Mouse (Mus musculus): ENCODE measurements at regions not wholly inside any gene's neighbourhood (a gene's known extent, or its start where the extent isn't known, plus 50 kb on each side); places are given as distances from the start of the nearest gene placed in this dataset.

GRCm38 (mm10) chr3:53917960-53918359, 54.3 kb upstream of the Ufm1 start:
- H3K27ac ChIP-seq (ENCODE audit: insufficient read depth, low read depth) = no peak overlapping the region
- no peak for DNase-seq (ENCODE audit: extremely low read depth)
- H3K9me3 ChIP-seq (replicated peaks; ENCODE audit: low read length) = no peaks in the 10 kb centered on the region
- no peaks in the 10 kb centered on the region for H3K36me3 ChIP-seq (replicated peaks in 1 of 2; ENCODE audit: control insufficient read depth in 1 of 2, insufficient read depth in 1 of 2, low read length in 1 of 2)
- no peaks in the 10 kb centered on the region for H3K79me2 ChIP-seq (replicated peaks; ENCODE audit: control insufficient read depth, extremely low read depth, insufficient read depth, poor library complexity, severe bottlenecking)
- H3K9ac ChIP-seq (ENCODE audit: insufficient read depth, low read depth) = no peak overlapping the region
- H3K27me3 ChIP-seq (replicated peaks) = no peaks in the 10 kb centered on the region
- peaks cover 6 to 32% of the 10 kb centered on the region in 2 experiments for H3K4me1 ChIP-seq (ENCODE audit: control insufficient read depth in 1 of 2, insufficient read depth in 2 of 2)
- TF ChIP-seq MAFK (IDR thresholded peaks at IDR 0.05; ENCODE audit: insufficient replicate concordance, low read length) = no peak
- no peak for TF ChIP-seq NELFE (IDR thresholded peaks at IDR 0.05; ENCODE audit: low read depth, low read length)
- no peak for TF ChIP-seq UBTF (IDR thresholded peaks at IDR 0.05; ENCODE audit: low read depth, low read length)
- no peak for TF ChIP-seq USF1 (IDR thresholded peaks at IDR 0.05; ENCODE audit: low read depth, low read length)
- TF ChIP-seq ETS1 (conservative IDR thresholded peaks at IDR 0.05; ENCODE audit: low read depth, low read length) = no peak
- no peak for TF ChIP-seq EP300 (IDR thresholded peaks at IDR 0.05; ENCODE audit: low read length)
- no peak for TF ChIP-seq JUN (IDR thresholded peaks at IDR 0.05; ENCODE audit: insufficient read depth, low read depth, low read length)
- TF ChIP-seq TBP (conservative IDR thresholded peaks at IDR 0.05; ENCODE audit: low read depth, low read length) = no peak
- dilution Hi-C loops (cut with MboI; ENCODE audit: extremely low pct_ligation_motif_present, extremely low pct_unique_long_range_greater_than_20kb, low sequenced_read_pairs) (no loop called here), in situ Hi-C loops (cut with MboI; ENCODE audit: low pct_ligation_motif_present, low pct_unique_long_range_greater_than_20kb, low sequenced_read_pairs) (no loop called here)
- no peak overlapping the region for H3K4me2 ChIP-seq (ENCODE audit: insufficient read depth, low read depth, poor library complexity, severe bottlenecking)
- no peak overlapping the region for H3K4me3 ChIP-seq (replicated peaks in 1 of 3; ENCODE audit: low read depth in 2 of 3, low read length in 2 of 3, poor library complexity in 1 of 3)

GRCm38 (mm10) chr3:53913984-53914669, 50.5 kb upstream of the Ufm1 start:
- no peak overlapping the region for H3K9ac ChIP-seq (ENCODE audit: insufficient read depth, low read depth)
- no peaks in the 10 kb centered on the region for H3K36me3 ChIP-seq (replicated peaks in 1 of 2; ENCODE audit: control insufficient read depth in 1 of 2, insufficient read depth in 1 of 2, low read length in 1 of 2)
- no peaks in the 10 kb centered on the region for H3K27me3 ChIP-seq (replicated peaks)
- peak overlapping the region; percentile 40 for H3K4me2 ChIP-seq (ENCODE audit: insufficient read depth, low read depth, poor library complexity, severe bottlenecking)
- H3K4me1 ChIP-seq (ENCODE audit: control insufficient read depth in 1 of 2, insufficient read depth in 2 of 2) = peaks cover 9 to 44% of the 10 kb centered on the region in 2 experiments
- H3K4me3 ChIP-seq (replicated peaks in 1 of 3; ENCODE audit: low read depth in 2 of 3, low read length in 2 of 3, poor library complexity in 1 of 3) = no peak overlapping the region
- peak; percentile 82 for DNase-seq (ENCODE audit: extremely low read depth)
- no peaks in the 10 kb centered on the region for H3K79me2 ChIP-seq (replicated peaks; ENCODE audit: control insufficient read depth, extremely low read depth, insufficient read depth, poor library complexity, severe bottlenecking)
- in situ Hi-C loops (cut with MboI; ENCODE audit: low pct_ligation_motif_present, low pct_unique_long_range_greater_than_20kb, low sequenced_read_pairs) = no loop called here
- no peaks in the 10 kb centered on the region for H3K9me3 ChIP-seq (replicated peaks; ENCODE audit: low read length)
- dilution Hi-C loops (cut with MboI; ENCODE audit: extremely low pct_ligation_motif_present, extremely low pct_unique_long_range_greater_than_20kb, low sequenced_read_pairs) = no loop called here
- H3K27ac ChIP-seq (ENCODE audit: insufficient read depth, low read depth) = peak overlapping the region; percentile 75
- no peak for TF ChIP-seq KAT2A (IDR thresholded peaks at IDR 0.05; ENCODE audit: insufficient replicate concordance, low read length)
- TF ChIP-seq ZKSCAN1 (IDR thresholded peaks at IDR 0.05; ENCODE audit: borderline replicate concordance, low read depth, low read length) = no peak
- no peak for TF ChIP-seq SMC3 (IDR thresholded peaks at IDR 0.05; ENCODE audit: low read depth, low read length)
- no peak for TF ChIP-seq USF1 (IDR thresholded peaks at IDR 0.05; ENCODE audit: low read depth, low read length)
- TF ChIP-seq MYC (IDR thresholded peaks at IDR 0.05; ENCODE audit: low read depth, low read length) = 0 out of 2 replicates have a peak, but pooled peaks have one; percentile 27
- TF ChIP-seq PAX5 (IDR thresholded peaks at IDR 0.05; ENCODE audit: low read length) = no peak
- no peak for TF ChIP-seq MAFK (IDR thresholded peaks at IDR 0.05; ENCODE audit: insufficient replicate concordance, low read length)
- TF ChIP-seq POLR2A (IDR thresholded peaks at IDR 0.05; ENCODE audit: low read depth, low read length) = peak; percentile 46; the same call in 1 of the 2 replicates
- no peak for TF ChIP-seq CTCF (conservative IDR thresholded peaks at IDR 0.05 in 1 of 2, IDR thresholded peaks at IDR 0.05 in 1 of 2; ENCODE audit: low read depth in 2 of 2, low read length in 2 of 2)
- no peak for TF ChIP-seq IRF4 (IDR thresholded peaks at IDR 0.05; ENCODE audit: low read depth, low read length)
- no peak for TF ChIP-seq RAD21 (IDR thresholded peaks at IDR 0.05; ENCODE audit: low read depth, low read length)
- peak; percentile 52; the same call in 1 of the 2 replicates for TF ChIP-seq TCF12 (IDR thresholded peaks at IDR 0.05; ENCODE audit: low read depth, low read length)
- no peak for TF ChIP-seq USF2 (conservative IDR thresholded peaks at IDR 0.05; ENCODE audit: low read depth, low read length)
- TF ChIP-seq TBP (conservative IDR thresholded peaks at IDR 0.05; ENCODE audit: low read depth, low read length) = 0 out of 2 replicates have a peak, but pooled peaks have one; percentile 55
- TF ChIP-seq JUND (conservative IDR thresholded peaks at IDR 0.05; ENCODE audit: low read depth, low read length) = no peak; the same call in 1 of the 2 replicates
- no peak for TF ChIP-seq UBTF (IDR thresholded peaks at IDR 0.05; ENCODE audit: low read depth, low read length)
- no peak for TF ChIP-seq HCFC1 (IDR thresholded peaks at IDR 0.05; ENCODE audit: low read depth, low read length)
- no peak for TF ChIP-seq POLR2AphosphoS2 (IDR thresholded peaks at IDR 0.05; ENCODE audit: low read depth, low read length)
- 0 out of 2 replicates have a peak, but pooled peaks have one; percentile 61 for TF ChIP-seq SIN3A (IDR thresholded peaks at IDR 0.05; ENCODE audit: low read length)
- TF ChIP-seq NRF1 (IDR thresholded peaks at IDR 0.05; ENCODE audit: low read depth, low read length) = no peak
- no peak for TF ChIP-seq E2F4 (IDR thresholded peaks at IDR 0.05; ENCODE audit: insufficient replicate concordance, low read depth, low read length)
- TF ChIP-seq MAZ (IDR thresholded peaks at IDR 0.05; ENCODE audit: low read depth, low read length) = no peak
- TF ChIP-seq RCOR1 (conservative IDR thresholded peaks at IDR 0.05; ENCODE audit: low read depth, low read length) = no peak
- TF ChIP-seq EP300 (IDR thresholded peaks at IDR 0.05; ENCODE audit: low read length) = peak; percentile 71
- TF ChIP-seq MEF2A (IDR thresholded peaks at IDR 0.05; ENCODE audit: borderline replicate concordance, low read depth, low read length) = peak; percentile 51; the same call in 1 of the 2 replicates
- no peak for TF ChIP-seq ZMIZ1 (IDR thresholded peaks at IDR 0.05; ENCODE audit: low read depth, low read length)
- peak; percentile 39; the same call in 1 of the 2 replicates for TF ChIP-seq ZNF384 (IDR thresholded peaks at IDR 0.05; ENCODE audit: low read depth, low read length)
- TF ChIP-seq NELFE (IDR thresholded peaks at IDR 0.05; ENCODE audit: low read depth, low read length) = no peak
- no peak for TF ChIP-seq GABPA (IDR thresholded peaks at IDR 0.05; ENCODE audit: insufficient replicate concordance, low read depth, low read length)
